Mouse (Mus musculus) right cerebral cortex, postnatal 14 days (tissue): ENCODE measurements around the gene Hmgxb4.

Source experiments
- DNase-seq: peaks from one replicate; pipeline ENCODE4 v3.0.0; 2022

Hmgxb4 gene

GRCm38 (mm10) chr8:75078851-75079250 is 85.7 kb downstream of the Hmgxb4 start:
- no peak for DNase-seq
